In genomic region chr3:24749055-24749454, GRCm38 (mm10) we compare ENCODE assay signal across 21 mouse cellular contexts.
DNase-seq lines count a peak whose midpoint lies in the region; ATAC-seq and TF ChIP-seq lines count a peak whose summit lies in the region.
"Had no signal": no experiment of that assay in that cellular context is flagged by ENCODE, and none has a peak within 500 bp of the region (broad histone marks: within the 10 kb centered on the region; RNA-seq: fewer than 3 reads in every experiment).

No protein-coding gene starts in this region.

- TF ChIP-seq EP300 in lung, postnatal 0 days (IDR thresholded peaks at IDR 0.05), result no peak

- H3K9me3 ChIP-seq in kidney, embryonic 16.5 days (ENCODE audit: low read length), result no peaks in the 10 kb centered on the region
- H3K9me3 ChIP-seq in lung, embryonic 16.5 days (ENCODE audit: control insufficient read depth, low read length), result no peaks in the 10 kb centered on the region
- no peaks in the 10 kb centered on the region for H3K9me3 ChIP-seq in lung, postnatal 0 days (ENCODE audit: low read length)
- H3K9me3 ChIP-seq: embryonic facial prominence, embryonic 15.5 days; forebrain, embryonic 15.5 days; heart, embryonic 10.5 days; heart, embryonic 15.5 days; hindbrain, embryonic 13.5 days had no signal

- no peak for DNase-seq in kidney, postnatal 25 days
- DNase-seq in lung, postnatal 0 days (ENCODE audit: low spot score), result no peak
- peak; percentile 16 for DNase-seq in 3134 (ENCODE audit: extremely low read depth, insufficient read length, low spot score)
- peak; percentile 13 for DNase-seq in fibroblast of lung, adult 2 months (ENCODE audit: low read depth)
- no peak for DNase-seq in thymus, postnatal 36 days
- DNase-seq: adrenal gland, postnatal 10 days; cerebellum, adult 11 months; cerebellum, adult 8-10 months; cerebellum, postnatal 14 days; embryo, embryonic 11 days; gastrocnemius, postnatal 36 days; heart, adult 18-20 months; heart, postnatal 14 days had no signal

- 70% methylated on average over 3 of the region's 3 CpGs for WGBS in kidney, embryonic 16.5 days
- WGBS in lung, embryonic 16.5 days, result 31% methylated on average over 3 of the region's 3 CpGs
- 22% methylated on average over 3 of the region's 3 CpGs for WGBS in lung, postnatal 0 days

- no peaks in the 10 kb centered on the region for H3K27me3 ChIP-seq in kidney, embryonic 16.5 days (ENCODE audit: insufficient read depth, low read length)
- no peaks in the 10 kb centered on the region for H3K27me3 ChIP-seq in lung, embryonic 16.5 days (ENCODE audit: control insufficient read depth, insufficient read depth, low read depth, low read length)
- no peaks in the 10 kb centered on the region for H3K27me3 ChIP-seq in lung, postnatal 0 days (replicated peaks; ENCODE audit: insufficient read depth, low read length)
- H3K27me3 ChIP-seq: embryonic facial prominence, embryonic 15.5 days; forebrain, embryonic 15.5 days; heart, embryonic 15.5 days; hindbrain, embryonic 13.5 days had no signal

- no peak overlapping the region for H3K9ac ChIP-seq in kidney, embryonic 16.5 days (replicated peaks; ENCODE audit: low read length)
- no peak overlapping the region for H3K9ac ChIP-seq in lung, embryonic 16.5 days (ENCODE audit: low read length)
- no peak overlapping the region for H3K9ac ChIP-seq in lung, postnatal 0 days (replicated peaks; ENCODE audit: low read depth)
- H3K9ac ChIP-seq: embryonic facial prominence, embryonic 15.5 days; forebrain, embryonic 15.5 days; heart, embryonic 15.5 days; hindbrain, embryonic 13.5 days had no signal

- no peak overlapping the region for H3K4me2 ChIP-seq in kidney, embryonic 16.5 days (replicated peaks; ENCODE audit: low read depth, low read length)
- H3K4me2 ChIP-seq in lung, embryonic 16.5 days (ENCODE audit: low read depth, low read length), result no peak overlapping the region
- H3K4me2 ChIP-seq in lung, postnatal 0 days (replicated peaks; ENCODE audit: low read depth, low read length), result no peak overlapping the region
- H3K4me2 ChIP-seq: embryonic facial prominence, embryonic 15.5 days; forebrain, embryonic 15.5 days; heart, embryonic 15.5 days; hindbrain, embryonic 13.5 days had no signal

- no peak for TF ChIP-seq CTCF in lung, postnatal 0 days (IDR thresholded peaks at IDR 0.05)

- ATAC-seq in kidney, embryonic 16.5 days (ENCODE audit: low FRiP score, low TSS enrichment), result peak; percentile 57; the same call in 1 of the 2 replicates
- peak; percentile 52; the same call in 1 of the 2 replicates for ATAC-seq in lung, embryonic 16.5 days (ENCODE audit: low read depth)
- ATAC-seq in lung, postnatal 0 days, result no peak
- ATAC-seq: forebrain, embryonic 15.5 days had no signal

- no peaks in the 10 kb centered on the region for H3K4me1 ChIP-seq in kidney, embryonic 16.5 days (ENCODE audit: insufficient read depth, low read length)
- H3K4me1 ChIP-seq in lung, embryonic 16.5 days (replicated peaks; ENCODE audit: control insufficient read depth, insufficient read depth, low read length), result no peaks in the 10 kb centered on the region
- no peaks in the 10 kb centered on the region; the same call in 1 of the 2 replicates for H3K4me1 ChIP-seq in lung, postnatal 0 days (ENCODE audit: insufficient read depth, low read depth, low read length)
- H3K4me1 ChIP-seq: embryonic facial prominence, embryonic 15.5 days; forebrain, embryonic 15.5 days; heart, embryonic 10.5 days; heart, embryonic 15.5 days; hindbrain, embryonic 13.5 days had no signal

- H3K4me3 ChIP-seq in kidney, embryonic 16.5 days (ENCODE audit: low read length), result no peak overlapping the region
- no peak overlapping the region for H3K4me3 ChIP-seq in lung, embryonic 16.5 days (ENCODE audit: low read length)
- no peak overlapping the region for H3K4me3 ChIP-seq in lung, postnatal 0 days (ENCODE audit: low read depth, low read length)
- H3K4me3 ChIP-seq: embryonic facial prominence, embryonic 15.5 days; erythroblast, embryonic 14.5 days; forebrain, embryonic 15.5 days; heart, embryonic 10.5 days; heart, embryonic 15.5 days; hindbrain, embryonic 13.5 days had no signal

- no peak overlapping the region for H3K27ac ChIP-seq in kidney, embryonic 16.5 days (ENCODE audit: low read length)
- no peak overlapping the region for H3K27ac ChIP-seq in lung, embryonic 16.5 days (ENCODE audit: low read length)
- no peak overlapping the region for H3K27ac ChIP-seq in lung, postnatal 0 days (ENCODE audit: low read length)
- H3K27ac ChIP-seq: embryonic facial prominence, embryonic 15.5 days; forebrain, embryonic 15.5 days; heart, embryonic 10.5 days; heart, embryonic 15.5 days; hindbrain, embryonic 13.5 days had no signal

- H3K36me3 ChIP-seq in kidney, embryonic 16.5 days (ENCODE audit: insufficient read depth, low read length), result no peaks in the 10 kb centered on the region
- no peaks in the 10 kb centered on the region for H3K36me3 ChIP-seq in lung, embryonic 16.5 days (ENCODE audit: control insufficient read depth, insufficient read depth, low read length)
- no peaks in the 10 kb centered on the region for H3K36me3 ChIP-seq in lung, postnatal 0 days (ENCODE audit: insufficient read depth, low read length)
- H3K36me3 ChIP-seq: embryonic facial prominence, embryonic 15.5 days; forebrain, embryonic 15.5 days; heart, embryonic 10.5 days; heart, embryonic 15.5 days; hindbrain, embryonic 13.5 days had no signal

Comparison
In these comparisons a context has a peak if more than half of its experiments do, and no peak if none do; other contexts are left out.
1. DNase-seq: peak in 3134 (single experiment) and fibroblast of lung, adult 2 months (single experiment); none in kidney, postnatal 25 days (0 of 2), lung, postnatal 0 days (single experiment) and thymus, postnatal 36 days (0 of 2).